Mouse (Mus musculus) limb, embryonic 12.5 days (tissue): ENCODE data around the gene Sh3glb1. TPM values are rescaled to one million over a fixed set of nuclear protein-coding genes. Genes with fewer than 3 reads are reported as not detected.

Experiments used
- ATAC-seq: fragments of 200-750 bp; cut with Nextera tagmentation; 2 replicates; pipeline ENCODE4 v1.8.0; 2017; ENCODE audit warnings: low read depth, moderate TSS enrichment; ENCODE audit not compliant: insufficient number of reproducible peaks, insufficient read depth, low FRiP score, low TSS enrichment
- H3K27ac ChIP-seq: fragments of 300-500 bp; sonication (generic); 2 replicates; pipeline ENCODE4 v1.5.1; 2016; ENCODE audit warnings: mild to moderate bottlenecking, moderate library complexity
- H3K27me3 ChIP-seq: fragments of 300-500 bp; sonication (generic); 2 replicates; pipeline ENCODE4 v1.6.1; 2016; ENCODE audit warnings: mild to moderate bottlenecking, moderate library complexity
- H3K36me3 ChIP-seq: fragments of 300-500 bp; sonication (generic); 2 replicates; pipeline ENCODE4 v1.6.1; 2016; ENCODE audit warnings: mild to moderate bottlenecking, moderate library complexity
- H3K4me1 ChIP-seq: fragments of 300-500 bp; sonication (generic); replicated peaks from 2 replicates; pipeline ENCODE4 v1.6.1; 2016
- H3K4me2 ChIP-seq: fragments of 300-500 bp; sonication (generic); 2 replicates; pipeline ENCODE4 v1.6.1; 2016; ENCODE audit warnings: mild to moderate bottlenecking, moderate library complexity
- H3K4me3 ChIP-seq: fragments of 300-500 bp; sonication (generic); replicated peaks from 2 replicates; pipeline ENCODE4 v1.5.1; 2016; ENCODE audit warnings: mild to moderate bottlenecking
- H3K9ac ChIP-seq: fragments of 300-500 bp; sonication (generic); replicated peaks from 2 replicates; pipeline ENCODE4 v1.6.1; 2016; ENCODE audit warnings: mild to moderate bottlenecking, moderate library complexity
- H3K9me3 ChIP-seq: fragments of 300-500 bp; sonication (generic); 2 replicates; pipeline ENCODE4 v1.6.1; 2016; ENCODE audit warnings: mild to moderate bottlenecking, moderate library complexity
- WGBS: fragments of 180-500 bp; shearing (Covaris S2); methylation state at CpG from one replicate; pipeline ENCODE4 v1.1.7; 2016; 5-methylcytosine and 5-hydroxymethylcytosine counted together
- polyA plus RNA-seq: library from polyadenylated mRNA; unstranded; fragments of >200 nt; fragmentation: Nextera tagmentation; extraction: Ambion mirVana; gene quantifications from 2 replicates; pipeline ENCODE4 v1.2.1, GENCODE M21; 2016

Sh3glb1 gene
- polyA plus RNA-seq, 1 experiment from 2014 or later = 101 TPM

GRCm38 (mm10) chr3:144688284-144688683 is 31.9 kb downstream of the Sh3glb1 start:
- ATAC-seq = 0 out of 2 replicates have a peak, but pooled peaks have one; percentile 50
- H3K36me3 ChIP-seq = peaks cover 41% of the 10 kb centered on the region

GRCm38 (mm10) chr3:144687618-144688017 is 32.5 kb downstream of the Sh3glb1 start:
- 92% methylated on average over 9 of the region's 9 CpGs for WGBS
- no peak overlapping the region for H3K4me2 ChIP-seq
- no peak for ATAC-seq

More at GRCm38 (mm10) chr3:144688284-144688683, 31.9 kb downstream of the Sh3glb1 start:
- Histone ChIP-seq H3K4me3 (no peak overlapping the region), H3K4me2 (no peak overlapping the region), H3K9ac (no peak overlapping the region; the same call in 1 of the 2 replicates), H3K27ac (peak overlapping the region; percentile 18; the same call in 1 of the 2 replicates), H3K4me1 (peaks cover 10% of the 10 kb centered on the region), H3K27me3 (no peaks in the 10 kb centered on the region), H3K9me3 (no peaks in the 10 kb centered on the region)
- 60% methylated on average over 8 of the region's 8 CpGs for WGBS

GRCm38 (mm10) chr3:144686146-144686545 is 34.0 kb downstream of the Sh3glb1 start:
- 83% methylated on average over 5 of the region's 5 CpGs for WGBS
- Histone ChIP-seq H3K9ac (no peak overlapping the region), H3K36me3 (peaks cover 28% of the 10 kb centered on the region), H3K4me3 (no peak overlapping the region), H3K4me2 (no peak overlapping the region), H3K4me1 (peaks cover 12% of the 10 kb centered on the region), H3K9me3 (no peaks in the 10 kb centered on the region), H3K27me3 (no peaks in the 10 kb centered on the region), H3K27ac (no peak overlapping the region)
- ATAC-seq = no peak

More at GRCm38 (mm10) chr3:144687618-144688017, 32.5 kb downstream of the Sh3glb1 start:
- H3K4me3 ChIP-seq = no peak overlapping the region
- peaks cover 35% of the 10 kb centered on the region for H3K36me3 ChIP-seq
- H3K9me3 ChIP-seq = no peaks in the 10 kb centered on the region
- no peak overlapping the region for H3K27ac ChIP-seq
- peaks cover 10% of the 10 kb centered on the region for H3K4me1 ChIP-seq
- H3K9ac ChIP-seq = no peak overlapping the region
- no peaks in the 10 kb centered on the region for H3K27me3 ChIP-seq

- Histone ChIP-seq H3K9me3 (no peaks in the 10 kb centered on the region), H3K36me3 (peaks cover 15% of the 10 kb centered on the region; the same call in 1 of the 2 replicates), H3K4me3 (no peak overlapping the region), H3K4me1 (peaks cover 8% of the 10 kb centered on the region; the same call in 1 of the 2 replicates), H3K27ac (no peak overlapping the region), H3K4me2 (no peak overlapping the region), H3K27me3 (no peaks in the 10 kb centered on the region), H3K9ac (no peak overlapping the region)
- no peak for ATAC-seq
- WGBS = 89% methylated on average over 12 of the region's 12 CpGs
Measured at GRCm38 (mm10) chr3:144683136-144683814, 36.9 kb downstream of the Sh3glb1 start.

GRCm38 (mm10) chr3:144681542-144681941 is 38.6 kb downstream of the Sh3glb1 start:
- Histone ChIP-seq H3K36me3 (0 out of 2 replicates have a peak, but pooled peaks cover 8% of the 10 kb centered on the region), H3K27ac (no peak overlapping the region), H3K4me1 (0 out of 2 replicates have a peak, but pooled peaks cover 6% of the 10 kb centered on the region), H3K27me3 (no peaks in the 10 kb centered on the region), H3K4me2 (no peak overlapping the region), H3K9ac (no peak overlapping the region), H3K4me3 (no peak overlapping the region), H3K9me3 (no peaks in the 10 kb centered on the region)
- ATAC-seq = no peak
- 74% methylated on average over 5 of the region's 5 CpGs for WGBS

- no peak overlapping the region for H3K4me3 ChIP-seq
- no peaks in the 10 kb centered on the region for H3K27me3 ChIP-seq
- no peak overlapping the region for H3K9ac ChIP-seq
- H3K9me3 ChIP-seq = no peaks in the 10 kb centered on the region
- no peak for ATAC-seq
- no peaks in the 10 kb centered on the region for H3K36me3 ChIP-seq
- 0 out of 2 replicates have a peak, but pooled peaks cover 6% of the 10 kb centered on the region for H3K4me1 ChIP-seq
- H3K4me2 ChIP-seq = no peak overlapping the region
- no peak overlapping the region for H3K27ac ChIP-seq
- WGBS = 86% methylated on average over 8 of the region's 8 CpGs
Measured at GRCm38 (mm10) chr3:144679701-144680159, 40.4 kb downstream of the Sh3glb1 start.

- H3K4me1 ChIP-seq = 0 out of 2 replicates have a peak, but pooled peaks cover 6% of the 10 kb centered on the region
- H3K9me3 ChIP-seq = no peaks in the 10 kb centered on the region
- H3K4me2 ChIP-seq = no peak overlapping the region
- H3K27ac ChIP-seq = no peak overlapping the region
- WGBS = 71% methylated on average over 4 of the region's 4 CpGs
- no peak for ATAC-seq
- no peak overlapping the region for H3K9ac ChIP-seq
- no peaks in the 10 kb centered on the region for H3K36me3 ChIP-seq
- H3K4me3 ChIP-seq = no peak overlapping the region
- no peaks in the 10 kb centered on the region for H3K27me3 ChIP-seq
Measured at GRCm38 (mm10) chr3:144679137-144679536, 41.0 kb downstream of the Sh3glb1 start.

- Histone ChIP-seq H3K4me2 (no peak overlapping the region), H3K27me3 (no peaks in the 10 kb centered on the region), H3K4me1 (0 out of 2 replicates have a peak, but pooled peaks cover 6% of the 10 kb centered on the region), H3K36me3 (no peaks in the 10 kb centered on the region), H3K27ac (no peak overlapping the region), H3K4me3 (no peak overlapping the region), H3K9ac (no peak overlapping the region), H3K9me3 (no peaks in the 10 kb centered on the region)
- ATAC-seq = no peak
- WGBS = 91% methylated on average over 6 of the region's 6 CpGs
Measured at GRCm38 (mm10) chr3:144677751-144678150, 42.4 kb downstream of the Sh3glb1 start.

GRCm38 (mm10) chr3:144676249-144676648 is 43.9 kb downstream of the Sh3glb1 start:
- Histone ChIP-seq H3K4me2 (no peak overlapping the region), H3K4me3 (no peak overlapping the region), H3K4me1 (0 out of 2 replicates have a peak, but pooled peaks cover 6% of the 10 kb centered on the region), H3K36me3 (no peaks in the 10 kb centered on the region), H3K9me3 (no peaks in the 10 kb centered on the region), H3K27ac (no peak overlapping the region), H3K9ac (no peak overlapping the region), H3K27me3 (no peaks in the 10 kb centered on the region)
- 78% methylated on average over 9 of the region's 9 CpGs for WGBS
- no peak for ATAC-seq

GRCm38 (mm10) chr3:144672016-144672415 is 48.1 kb downstream of the Sh3glb1 start:
- H3K9me3 ChIP-seq = no peaks in the 10 kb centered on the region
- no peaks in the 10 kb centered on the region for H3K27me3 ChIP-seq
- 77% methylated on average over 8 of the region's 8 CpGs for WGBS
- H3K4me2 ChIP-seq = no peak overlapping the region
- no peaks in the 10 kb centered on the region for H3K4me1 ChIP-seq
- no peak for ATAC-seq
- no peak overlapping the region for H3K9ac ChIP-seq
- no peak overlapping the region for H3K27ac ChIP-seq
- no peak overlapping the region for H3K4me3 ChIP-seq
- H3K36me3 ChIP-seq = no peaks in the 10 kb centered on the region

- no peak overlapping the region for H3K4me2 ChIP-seq
- H3K9ac ChIP-seq = no peak overlapping the region
- WGBS = 72% methylated on average over 14 of the region's 14 CpGs
- H3K27me3 ChIP-seq = no peaks in the 10 kb centered on the region
- H3K4me3 ChIP-seq = no peak overlapping the region
- H3K4me1 ChIP-seq = no peaks in the 10 kb centered on the region
- H3K36me3 ChIP-seq = no peaks in the 10 kb centered on the region
- no peak overlapping the region for H3K27ac ChIP-seq
- no peak for ATAC-seq
- H3K9me3 ChIP-seq = no peaks in the 10 kb centered on the region
Measured at GRCm38 (mm10) chr3:144669944-144670874, 49.9 kb downstream of the Sh3glb1 start.
